Mouse (Mus musculus): ENCODE results near the gene Olfr1115. TPM values are rescaled to one million over a fixed set of nuclear protein-coding genes. Genes with fewer than 3 reads are reported as not detected.
"Not testable (repeated sequence)": the region's sequence is repeated elsewhere in the genome, so short reads cannot be mapped to it uniquely, and the experiment has no call there.

Gene Olfr1115
- polyA plus RNA-seq (2012; rRNA removed), result not detected in 2 replicates

DNA sequence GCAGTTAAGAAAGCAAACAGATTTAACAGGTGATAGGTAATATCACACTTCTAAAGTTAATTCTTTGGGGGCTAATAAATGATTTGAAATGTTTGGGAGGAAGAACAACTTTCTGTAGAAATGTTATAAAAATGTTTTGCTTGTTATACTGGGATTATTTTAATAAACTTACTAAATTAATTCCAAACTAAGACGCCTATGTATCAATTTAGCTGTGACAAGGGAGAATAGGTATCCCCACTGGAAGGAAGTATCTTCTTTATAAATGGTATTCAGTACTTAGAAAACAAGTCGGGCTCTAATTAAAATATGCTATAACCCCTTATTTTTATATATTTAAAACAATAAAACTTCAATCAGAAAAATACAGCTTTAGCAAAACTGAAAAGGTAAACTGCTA, at the start of gene Olfr1115:
TSS of gene Olfr1115 (plus strand) at position 301 of the 400 bp plus-strand sequence.
- Histone ChIP-seq H3K27me3 (replicated peaks; ENCODE audit: control insufficient read depth, insufficient read depth, low read length) (no peaks in the 10 kb centered on the region), H3K27ac (ENCODE audit: insufficient read depth, low read depth, low read length) (no peak within 1 kb of the TSS), H3K4me3 (ENCODE audit: insufficient read depth, low read depth, low read length) (no peak within 1 kb of the TSS), H3K36me3 (ENCODE audit: control insufficient read depth, insufficient read depth, low read length) (no peaks in the 10 kb centered on the region), H3K4me1 (ENCODE audit: control insufficient read depth, insufficient read depth, low read length) (no peaks in the 10 kb centered on the region)
- DNase-seq, result no peak
- 73% methylated on average over 2 of the region's 2 CpGs for WGBS
- no peak for TF ChIP-seq CTCF (conservative IDR thresholded peaks at IDR 0.05; ENCODE audit: insufficient read depth, insufficient read length, low read depth, low read length)
- TF ChIP-seq POLR2A (IDR thresholded peaks at IDR 0.05; ENCODE audit: low read depth, low read length), result no peak

DNA sequence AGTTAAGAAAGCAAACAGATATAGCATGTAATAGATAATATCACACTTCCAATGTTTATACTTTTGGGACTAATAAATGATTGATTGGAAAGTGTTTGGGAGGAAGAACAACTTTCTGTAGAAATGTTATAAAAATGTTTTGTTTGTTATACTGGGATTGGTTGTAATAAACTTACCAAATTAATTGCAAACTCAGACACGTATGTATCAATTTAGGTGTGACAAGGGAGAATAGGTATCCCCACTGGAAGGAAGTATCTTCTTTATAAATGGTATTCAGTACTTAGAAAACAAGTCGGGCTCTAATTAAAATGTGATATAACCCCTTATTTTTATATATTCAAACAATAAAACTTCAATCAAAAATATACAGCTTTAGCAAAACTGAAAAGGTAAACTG, 39.1 kb upstream of the Olfr1115 start, which contains the start of gene Olfr1113:
TSS of gene Olfr1113 (plus strand) at position 301 of the 400 bp plus-strand sequence.
- no peaks in the 10 kb centered on the region for H3K36me3 ChIP-seq (ENCODE audit: control insufficient read depth, insufficient read depth, low read length)
- no peak within 1 kb of the TSS for H3K27ac ChIP-seq (ENCODE audit: insufficient read depth, low read depth, low read length)
- 81% methylated on average over 2 of the region's 2 CpGs for WGBS
- DNase-seq, result no peak
- H3K4me1 ChIP-seq (ENCODE audit: control insufficient read depth, insufficient read depth, low read length), result no peaks in the 10 kb centered on the region
- no peak within 1 kb of the TSS for H3K4me3 ChIP-seq (ENCODE audit: insufficient read depth, low read depth, low read length)
- no peaks in the 10 kb centered on the region for H3K27me3 ChIP-seq (replicated peaks; ENCODE audit: control insufficient read depth, insufficient read depth, low read length)
- TF ChIP-seq POLR2A (IDR thresholded peaks at IDR 0.05; ENCODE audit: low read depth, low read length) (no peak), CTCF (conservative IDR thresholded peaks at IDR 0.05; ENCODE audit: insufficient read depth, insufficient read length, low read depth, low read length) (no peak)

DNA sequence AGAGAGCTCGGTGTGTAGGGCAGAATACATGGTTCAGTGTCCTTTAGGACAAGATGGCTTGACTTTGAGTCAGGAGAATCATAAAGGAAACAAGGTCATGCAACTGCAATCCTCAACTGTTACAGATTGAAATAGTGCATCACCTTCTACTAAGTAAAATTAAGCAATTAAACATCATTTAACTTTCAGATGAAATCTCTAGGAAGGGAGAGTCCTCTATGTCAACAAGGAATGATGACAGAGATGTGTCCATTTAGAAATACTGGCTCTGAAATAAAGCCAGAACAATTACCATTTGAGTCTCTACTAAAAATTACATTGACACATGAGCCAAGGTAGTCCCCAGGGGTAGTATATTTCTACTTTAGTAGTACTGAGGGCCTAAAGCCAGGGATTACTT, 19.4 kb downstream of the Olfr1115 start, which contains the start of gene Olfr1116:
TSS of gene Olfr1116 (plus strand) at position 301 of the 400 bp plus-strand sequence.
- no peak within 1 kb of the TSS for H3K27ac ChIP-seq (ENCODE audit: insufficient read depth, low read depth, low read length)
- WGBS, result 86% methylated on average over 1 of the region's 1 CpGs
- H3K27me3 ChIP-seq (replicated peaks; ENCODE audit: control insufficient read depth, insufficient read depth, low read length), result no peaks in the 10 kb centered on the region
- no peak within 1 kb of the TSS for H3K4me3 ChIP-seq (ENCODE audit: insufficient read depth, low read depth, low read length)
- no peaks in the 10 kb centered on the region for H3K36me3 ChIP-seq (ENCODE audit: control insufficient read depth, insufficient read depth, low read length)
- DNase-seq, result no peak
- TF ChIP-seq POLR2A (IDR thresholded peaks at IDR 0.05; ENCODE audit: low read depth, low read length) (no peak), CTCF (conservative IDR thresholded peaks at IDR 0.05; ENCODE audit: insufficient read depth, insufficient read length, low read depth, low read length) (no peak)
- no peaks in the 10 kb centered on the region for H3K4me1 ChIP-seq (ENCODE audit: control insufficient read depth, insufficient read depth, low read length)

DNA sequence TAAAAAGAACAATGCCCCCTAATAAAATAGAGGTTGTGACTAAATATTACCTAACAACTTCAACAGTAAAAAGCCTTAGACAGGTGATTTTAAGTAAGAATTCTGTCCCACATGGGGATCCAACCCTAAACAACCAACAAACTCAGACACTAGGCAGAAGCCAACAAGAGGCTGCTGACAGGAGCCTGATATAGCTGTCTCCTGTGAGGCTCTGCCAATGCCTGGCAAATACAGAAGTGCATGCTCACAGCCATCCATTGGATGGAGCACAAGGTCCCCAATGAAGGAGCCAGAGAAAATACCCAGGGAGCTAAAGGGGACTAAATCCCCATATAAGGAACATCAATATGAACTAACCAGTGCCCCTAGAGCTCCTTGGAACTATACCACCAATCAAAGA, 46.2 kb downstream of the Olfr1115 start:
- not testable (repeated sequence) for H3K36me3 ChIP-seq (ENCODE audit: control insufficient read depth, insufficient read depth, low read length); H3K27ac ChIP-seq (ENCODE audit: insufficient read depth, low read depth, low read length); DNase-seq; H3K4me3 ChIP-seq (ENCODE audit: insufficient read depth, low read depth, low read length); H3K27me3 ChIP-seq (replicated peaks; ENCODE audit: control insufficient read depth, insufficient read depth, low read length); H3K4me1 ChIP-seq (ENCODE audit: control insufficient read depth, insufficient read depth, low read length)

Other genes starting within 250 kb of the Olfr1115 start
- gene Olfr1102, start 249.6 kb upstream of the Olfr1115 start, polyA plus RNA-seq (2012; rRNA removed), result not detected in 2 replicates
- gene Olfr1104, start 220.9 kb upstream of the Olfr1115 start, polyA plus RNA-seq (2012; rRNA removed), result not detected in 2 replicates
- gene Olfr1105, start 211.5 kb upstream of the Olfr1115 start, polyA plus RNA-seq (2012; rRNA removed), result not detected in 2 replicates
- not detected in 2 replicates for gene Olfr1106, start 195.7 kb upstream of the Olfr1115 start, polyA plus RNA-seq (2012; rRNA removed)
- gene Olfr1107, start 172.2 kb upstream of the Olfr1115 start, polyA plus RNA-seq (2012; rRNA removed), result not detected in 2 replicates
- gene Olfr1109, start 152.0 kb upstream of the Olfr1115 start, polyA plus RNA-seq (2012; rRNA removed), result not detected in 2 replicates
- not detected in 2 replicates for gene Olfr259, start 133.4 kb upstream of the Olfr1115 start, polyA plus RNA-seq (2012; rRNA removed)
- gene Olfr1110, start 107.7 kb upstream of the Olfr1115 start, polyA plus RNA-seq (2012; rRNA removed), result not detected in 2 replicates
- not detected in 2 replicates for gene Olfr1111, start 95.4 kb upstream of the Olfr1115 start, polyA plus RNA-seq (2012; rRNA removed)
- gene Olfr1112, start 60.2 kb upstream of the Olfr1115 start, polyA plus RNA-seq (2012; rRNA removed), result not detected in 2 replicates
- gene Olfr1113, start 39.0 kb upstream of the Olfr1115 start, polyA plus RNA-seq (2012; rRNA removed), result not detected in 2 replicates
- gene Olfr1116, start 19.5 kb downstream of the Olfr1115 start, polyA plus RNA-seq (2012; rRNA removed), result not detected in 2 replicates
- not detected in 2 replicates for gene Olfr1118, start 59.6 kb downstream of the Olfr1115 start, polyA plus RNA-seq (2012; rRNA removed)
- not detected in 2 replicates for gene Olfr1120, start 106.8 kb downstream of the Olfr1115 start, polyA plus RNA-seq (2012; rRNA removed)
- gene Olfr1121, start 121.9 kb downstream of the Olfr1115 start, polyA plus RNA-seq (2012; rRNA removed), result not detected in 2 replicates
- not detected in 2 replicates for gene Olfr1122, start 137.8 kb downstream of the Olfr1115 start, polyA plus RNA-seq (2012; rRNA removed)
- gene Olfr1123, start 168.6 kb downstream of the Olfr1115 start, polyA plus RNA-seq (2012; rRNA removed), result not detected in 2 replicates
- not detected in 2 replicates for gene Olfr1124, start 182.3 kb downstream of the Olfr1115 start, polyA plus RNA-seq (2012; rRNA removed)
- not detected in 2 replicates for gene Olfr1126, start 205.9 kb downstream of the Olfr1115 start, polyA plus RNA-seq (2012; rRNA removed)
- gene Pramel7, start 249.1 kb downstream of the Olfr1115 start, polyA plus RNA-seq (2012; rRNA removed), result not detected in 2 replicates

Measured in kidney, adult 2 months (tissue).